Mouse (Mus musculus): ENCODE measurements around the gene Olfr187. TPM values are rescaled to one million over a fixed set of nuclear protein-coding genes. Genes with fewer than 3 reads are reported as not detected.
"Not testable (repeated sequence)": the region's sequence is repeated elsewhere in the genome, so short reads cannot be mapped to it uniquely, and the experiment has no call there.

Olfr187 gene
- polyA plus RNA-seq (2015; fragmentation: Nextera tagmentation; extraction: Ambion mirVana): not detected in 2 replicates

DNA sequence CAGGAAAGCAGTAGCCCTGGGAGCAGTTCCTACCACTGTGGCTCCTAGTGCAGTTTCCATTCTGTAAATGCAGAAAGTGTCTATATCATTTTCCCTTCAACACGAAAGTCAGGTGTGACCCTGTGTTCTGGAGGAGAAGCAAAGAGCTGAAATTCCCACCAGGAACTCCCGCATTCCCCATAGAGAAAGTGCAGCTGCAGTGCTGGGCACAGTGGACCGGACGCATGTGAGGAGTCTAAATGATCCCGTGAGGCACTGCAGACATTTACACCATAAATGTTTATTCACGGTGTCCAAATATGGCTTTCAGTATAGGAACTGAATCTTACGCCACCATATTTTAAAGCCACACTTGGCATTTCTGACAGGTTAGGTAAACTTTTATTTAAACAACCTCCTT, at the start of gene Olfr187:
Olfr187 (minus strand) TSS at position 58 of the 400 bp plus-strand sequence.
- Histone ChIP-seq H3K9me3 (ENCODE audit: control insufficient read depth, low read length) (no peaks in the 10 kb centered on the region), H3K27ac (ENCODE audit: low read depth, low read length) (no peak within 1 kb of the TSS), H3K27me3 (replicated peaks; ENCODE audit: control insufficient read depth, insufficient read depth, low read length) (no peaks in the 10 kb centered on the region), H3K4me3 (ENCODE audit: low read length) (no peak within 1 kb of the TSS), H3K4me2 (ENCODE audit: low read length) (no peak within 1 kb of the TSS), H3K36me3 (ENCODE audit: control insufficient read depth, insufficient read depth, low read length) (no peaks in the 10 kb centered on the region), H3K4me1 (ENCODE audit: control insufficient read depth, insufficient read depth, low read depth, low read length) (no peaks in the 10 kb centered on the region), H3K9ac (ENCODE audit: low read depth, low read length) (no peak within 1 kb of the TSS)
- WGBS: 86% methylated on average over 7 of the region's 7 CpGs
- no peak for ATAC-seq

DNA sequence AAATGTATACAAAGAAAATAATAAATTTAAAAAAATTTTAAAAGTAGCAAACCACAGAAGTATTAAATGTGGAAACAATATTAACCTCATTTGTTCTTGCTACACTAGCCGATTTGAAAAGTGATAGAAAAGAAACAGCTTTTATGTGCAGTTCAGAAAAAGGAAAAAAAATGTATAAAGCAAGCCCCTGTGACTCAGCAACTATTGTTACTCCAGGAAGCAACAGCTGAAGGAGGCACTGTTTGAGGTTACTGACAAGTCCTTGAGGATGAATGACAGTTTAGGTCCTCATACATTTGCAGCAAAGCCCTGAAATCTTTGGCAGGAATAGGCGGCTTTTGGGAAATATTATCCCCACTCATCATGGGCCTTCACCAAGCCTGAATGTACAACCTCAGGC, 41.5 kb upstream of the Olfr187 start:
- WGBS: 85% methylated on average over 2 of the region's 2 CpGs
- ATAC-seq; H3K4me1 ChIP-seq (ENCODE audit: control insufficient read depth, insufficient read depth, low read depth, low read length); H3K4me2 ChIP-seq (ENCODE audit: low read length); H3K36me3 ChIP-seq (ENCODE audit: control insufficient read depth, insufficient read depth, low read length); H3K4me3 ChIP-seq (ENCODE audit: low read length); H3K27me3 ChIP-seq (replicated peaks; ENCODE audit: control insufficient read depth, insufficient read depth, low read length); H3K27ac ChIP-seq (ENCODE audit: low read depth, low read length); H3K9me3 ChIP-seq (ENCODE audit: control insufficient read depth, low read length); H3K9ac ChIP-seq (ENCODE audit: low read depth, low read length): not testable (repeated sequence)

DNA sequence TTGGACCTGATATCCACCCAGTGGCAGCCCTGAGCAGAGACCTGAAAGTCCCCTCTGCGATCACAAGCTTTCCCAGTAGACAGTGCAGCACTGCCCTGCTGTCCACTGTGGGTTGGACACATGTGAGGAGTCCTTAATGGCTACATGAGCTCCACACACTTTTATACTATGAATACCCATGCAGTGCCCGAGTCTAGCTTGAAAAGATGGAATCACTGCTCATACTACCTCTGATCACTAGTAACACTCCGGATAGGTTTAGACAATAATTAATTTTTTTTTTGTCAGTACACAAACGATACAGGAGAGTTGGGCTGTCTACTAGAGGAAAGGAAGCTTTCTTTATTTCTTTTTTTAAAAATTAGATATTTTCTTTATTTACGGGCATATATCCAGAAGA, 38.3 kb upstream of the Olfr187 start, which contains the start of gene Olfr190:
Olfr190 (minus strand) TSS at position 101 of the 400 bp plus-strand sequence.
- no peak for ATAC-seq
- Histone ChIP-seq H3K27ac (ENCODE audit: low read depth, low read length) (no peak within 1 kb of the TSS), H3K9me3 (ENCODE audit: control insufficient read depth, low read length) (no peaks in the 10 kb centered on the region), H3K4me1 (ENCODE audit: control insufficient read depth, insufficient read depth, low read depth, low read length) (no peaks in the 10 kb centered on the region), H3K27me3 (replicated peaks; ENCODE audit: control insufficient read depth, insufficient read depth, low read length) (no peaks in the 10 kb centered on the region), H3K9ac (ENCODE audit: low read depth, low read length) (no peak within 1 kb of the TSS), H3K36me3 (ENCODE audit: control insufficient read depth, insufficient read depth, low read length) (no peaks in the 10 kb centered on the region), H3K4me2 (ENCODE audit: low read length) (no peak within 1 kb of the TSS), H3K4me3 (ENCODE audit: low read length) (no peak within 1 kb of the TSS)
- WGBS: 89% methylated on average over 5 of the region's 5 CpGs

DNA sequence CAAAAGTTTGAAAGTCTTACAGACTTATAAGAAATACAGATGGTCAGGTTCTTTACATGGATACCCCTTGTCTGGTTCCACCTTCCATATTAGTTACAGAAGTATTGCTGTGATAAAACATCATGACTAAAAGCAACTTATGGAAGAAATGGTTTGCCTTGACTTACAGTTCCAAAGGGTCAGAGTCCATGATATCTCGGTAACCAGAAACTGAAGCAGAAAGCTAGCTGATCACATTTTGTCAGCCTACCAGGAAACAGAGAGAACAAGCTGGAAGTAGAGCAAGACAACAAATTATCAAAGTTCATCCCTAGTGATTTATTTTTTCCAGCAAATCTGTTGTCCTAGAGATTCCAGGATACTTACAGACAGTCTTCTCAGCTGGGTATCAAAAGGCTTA, 34.0 kb upstream of the Olfr187 start:
- no peak for ATAC-seq
- no peak overlapping the region for H3K27ac ChIP-seq (ENCODE audit: low read depth, low read length)
- H3K27me3 ChIP-seq (replicated peaks; ENCODE audit: control insufficient read depth, insufficient read depth, low read length): no peaks in the 10 kb centered on the region
- H3K4me1 ChIP-seq (ENCODE audit: control insufficient read depth, insufficient read depth, low read depth, low read length): no peaks in the 10 kb centered on the region
- no peaks in the 10 kb centered on the region for H3K9me3 ChIP-seq (ENCODE audit: control insufficient read depth, low read length)
- H3K4me3 ChIP-seq (ENCODE audit: low read length): no peak overlapping the region
- H3K4me2 ChIP-seq (ENCODE audit: low read length): no peak overlapping the region
- no peaks in the 10 kb centered on the region for H3K36me3 ChIP-seq (ENCODE audit: control insufficient read depth, insufficient read depth, low read length)
- H3K9ac ChIP-seq (ENCODE audit: low read depth, low read length): no peak overlapping the region
- WGBS: 90% methylated on average over 1 of the region's 1 CpGs

DNA sequence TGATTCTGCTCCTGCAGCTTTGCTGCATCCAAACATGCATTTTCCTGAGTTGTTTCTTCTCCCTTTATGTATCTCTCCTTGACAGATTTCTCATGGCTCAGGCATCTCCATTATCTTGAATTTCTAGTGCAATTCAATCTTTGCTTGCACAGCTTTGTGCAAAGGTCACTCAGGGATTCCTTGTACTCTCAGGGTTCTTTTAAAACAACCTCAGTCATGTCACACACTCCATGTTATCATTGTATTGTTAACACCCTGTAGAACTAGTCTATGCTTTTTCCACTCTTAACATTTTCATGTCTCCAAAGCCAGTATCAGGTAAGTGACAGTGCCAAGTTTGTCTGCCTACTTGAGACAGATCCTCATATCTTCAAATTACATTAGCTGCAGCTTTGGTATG, 32.2 kb upstream of the Olfr187 start:
- ATAC-seq: no peak
- H3K27me3 ChIP-seq (replicated peaks; ENCODE audit: control insufficient read depth, insufficient read depth, low read length): no peaks in the 10 kb centered on the region
- no peaks in the 10 kb centered on the region for H3K9me3 ChIP-seq (ENCODE audit: control insufficient read depth, low read length)
- no peak overlapping the region for H3K27ac ChIP-seq (ENCODE audit: low read depth, low read length)
- no peaks in the 10 kb centered on the region for H3K4me1 ChIP-seq (ENCODE audit: control insufficient read depth, insufficient read depth, low read depth, low read length)
- no peaks in the 10 kb centered on the region for H3K36me3 ChIP-seq (ENCODE audit: control insufficient read depth, insufficient read depth, low read length)
- no peak overlapping the region for H3K4me3 ChIP-seq (ENCODE audit: low read length)
- H3K9ac ChIP-seq (ENCODE audit: low read depth, low read length): no peak overlapping the region
- H3K4me2 ChIP-seq (ENCODE audit: low read length): no peak overlapping the region

DNA sequence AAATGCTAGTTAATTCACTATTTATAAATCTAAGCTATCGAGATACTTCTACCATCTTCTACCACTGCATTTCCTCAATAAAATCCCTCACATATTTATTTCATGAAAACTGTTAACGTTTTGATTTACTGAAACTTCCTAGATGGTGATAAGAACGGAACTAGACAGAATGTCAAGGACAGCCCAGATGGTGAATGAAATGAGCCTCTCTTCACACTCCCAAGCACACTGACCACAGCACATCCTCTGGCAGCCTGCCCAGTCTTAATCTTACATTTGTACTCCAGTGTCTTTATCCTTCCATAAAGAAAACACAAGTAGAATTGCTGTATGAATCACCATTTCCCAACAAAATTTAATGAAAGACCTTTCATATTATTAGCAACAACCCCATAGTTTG, 22.8 kb upstream of the Olfr187 start:
- H3K4me2 ChIP-seq (ENCODE audit: low read length); H3K4me3 ChIP-seq (ENCODE audit: low read length); H3K9ac ChIP-seq (ENCODE audit: low read depth, low read length); H3K27me3 ChIP-seq (replicated peaks; ENCODE audit: control insufficient read depth, insufficient read depth, low read length); ATAC-seq; H3K36me3 ChIP-seq (ENCODE audit: control insufficient read depth, insufficient read depth, low read length); H3K27ac ChIP-seq (ENCODE audit: low read depth, low read length); H3K4me1 ChIP-seq (ENCODE audit: control insufficient read depth, insufficient read depth, low read depth, low read length); H3K9me3 ChIP-seq (ENCODE audit: control insufficient read depth, low read length): not testable (repeated sequence)
- 65% methylated on average over 3 of the region's 3 CpGs for WGBS

DNA sequence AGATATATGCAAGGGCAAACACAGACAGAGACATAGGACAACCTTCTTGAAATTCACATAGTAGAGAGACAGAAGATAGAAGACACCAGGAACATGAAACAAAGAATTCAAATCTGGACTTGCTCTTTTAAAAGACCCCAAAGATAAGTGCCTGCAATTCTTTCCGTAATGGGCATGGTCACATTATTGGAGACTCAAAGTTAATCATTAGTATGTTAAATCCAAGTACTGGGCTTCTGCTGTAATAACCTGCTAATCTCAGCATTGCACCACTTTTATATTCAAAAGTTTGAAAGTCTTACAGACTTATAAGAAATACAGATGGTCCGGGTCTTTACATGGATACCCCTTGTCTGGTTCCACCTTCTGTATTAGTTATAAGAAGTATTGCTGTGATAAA, 9.7 kb upstream of the Olfr187 start:
- not testable (repeated sequence) for H3K9me3 ChIP-seq (ENCODE audit: control insufficient read depth, low read length); H3K4me2 ChIP-seq (ENCODE audit: low read length); H3K27me3 ChIP-seq (replicated peaks; ENCODE audit: control insufficient read depth, insufficient read depth, low read length); ATAC-seq; H3K9ac ChIP-seq (ENCODE audit: low read depth, low read length); H3K4me1 ChIP-seq (ENCODE audit: control insufficient read depth, insufficient read depth, low read depth, low read length); H3K36me3 ChIP-seq (ENCODE audit: control insufficient read depth, insufficient read depth, low read length); H3K27ac ChIP-seq (ENCODE audit: low read depth, low read length); H3K4me3 ChIP-seq (ENCODE audit: low read length)
- 96% methylated on average over 2 of the region's 2 CpGs for WGBS

DNA sequence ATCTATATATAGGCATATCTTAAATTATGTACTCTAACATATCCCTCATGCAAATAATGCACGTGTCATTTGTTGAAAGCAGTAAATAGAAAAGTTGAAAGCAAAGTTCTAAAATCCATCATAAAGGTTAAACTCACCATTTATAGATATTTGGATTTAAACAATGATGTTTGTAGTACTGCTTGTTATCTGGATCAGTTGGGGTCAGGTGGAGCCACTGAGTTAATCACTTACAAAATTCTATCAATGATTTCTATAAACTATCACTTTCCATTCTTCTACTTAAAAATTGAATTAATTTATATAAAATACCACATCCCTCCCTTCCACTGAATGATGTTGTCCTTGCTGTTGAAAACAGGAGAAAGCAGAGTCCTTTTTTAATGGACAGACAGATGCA, 9.3 kb upstream of the Olfr187 start:
- WGBS: 84% methylated on average over 1 of the region's 1 CpGs

DNA sequence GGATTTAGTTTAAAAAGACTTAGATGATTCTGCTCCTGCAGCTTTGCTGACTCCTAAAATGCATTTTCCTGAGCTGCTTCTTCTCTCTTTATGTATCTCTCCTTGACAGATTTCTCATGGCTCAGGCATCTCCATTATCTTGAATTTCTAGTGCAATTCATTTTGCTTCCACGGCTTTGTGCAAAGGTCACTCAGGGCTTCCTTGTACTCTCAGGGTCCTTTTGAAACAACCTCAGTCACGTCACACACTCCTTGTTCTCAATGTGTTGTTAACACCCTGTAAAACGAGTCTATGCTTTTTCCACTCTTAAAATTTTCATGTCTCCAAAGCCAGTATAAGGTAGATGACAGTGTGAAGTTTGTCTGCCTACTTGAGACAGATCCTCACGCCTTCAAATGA, 8.0 kb upstream of the Olfr187 start:
- Histone ChIP-seq H3K9me3 (ENCODE audit: control insufficient read depth, low read length) (no peaks in the 10 kb centered on the region), H3K27ac (ENCODE audit: low read depth, low read length) (no peak overlapping the region), H3K4me1 (ENCODE audit: control insufficient read depth, insufficient read depth, low read depth, low read length) (no peaks in the 10 kb centered on the region), H3K36me3 (ENCODE audit: control insufficient read depth, insufficient read depth, low read length) (no peaks in the 10 kb centered on the region), H3K9ac (ENCODE audit: low read depth, low read length) (no peak overlapping the region), H3K4me2 (ENCODE audit: low read length) (no peak overlapping the region), H3K4me3 (ENCODE audit: low read length) (no peak overlapping the region), H3K27me3 (replicated peaks; ENCODE audit: control insufficient read depth, insufficient read depth, low read length) (no peaks in the 10 kb centered on the region)
- no peak for ATAC-seq
- 54% methylated on average over 4 of the region's 4 CpGs for WGBS

More for the DNA sequence above, 9.3 kb upstream of the Olfr187 start:
- H3K27me3 ChIP-seq (replicated peaks; ENCODE audit: control insufficient read depth, insufficient read depth, low read length): no peaks in the 10 kb centered on the region
- H3K36me3 ChIP-seq (ENCODE audit: control insufficient read depth, insufficient read depth, low read length): no peaks in the 10 kb centered on the region
- H3K4me2 ChIP-seq (ENCODE audit: low read length): no peak overlapping the region
- no peak for ATAC-seq
- no peak overlapping the region for H3K27ac ChIP-seq (ENCODE audit: low read depth, low read length)
- H3K9me3 ChIP-seq (ENCODE audit: control insufficient read depth, low read length): no peaks in the 10 kb centered on the region
- no peak overlapping the region for H3K4me3 ChIP-seq (ENCODE audit: low read length)
- no peak overlapping the region for H3K9ac ChIP-seq (ENCODE audit: low read depth, low read length)
- no peaks in the 10 kb centered on the region for H3K4me1 ChIP-seq (ENCODE audit: control insufficient read depth, insufficient read depth, low read depth, low read length)

DNA sequence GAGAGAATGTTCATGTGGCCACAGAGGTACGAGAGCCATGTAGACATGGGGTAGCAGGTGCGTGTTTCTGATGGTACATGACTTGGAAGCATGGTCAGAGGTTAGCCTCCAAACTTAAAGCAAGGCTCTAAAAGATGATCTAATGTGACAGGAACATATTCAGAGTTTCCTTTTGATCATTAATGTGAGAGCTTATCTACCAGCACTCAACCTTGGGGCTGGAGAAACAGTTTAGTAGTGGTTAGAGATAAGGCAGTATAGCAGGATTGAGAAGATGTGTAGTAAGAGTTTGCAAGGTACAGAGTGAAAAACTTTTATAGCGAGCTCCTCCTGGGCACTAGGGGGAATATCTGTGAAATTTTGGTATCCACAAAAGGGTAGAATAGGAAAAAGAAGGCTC, 6.3 kb upstream of the Olfr187 start:
- WGBS: 84% methylated on average over 3 of the region's 3 CpGs
- Histone ChIP-seq H3K4me3 (ENCODE audit: low read length) (no peak overlapping the region), H3K36me3 (ENCODE audit: control insufficient read depth, insufficient read depth, low read length) (no peaks in the 10 kb centered on the region), H3K9me3 (ENCODE audit: control insufficient read depth, low read length) (no peaks in the 10 kb centered on the region), H3K27me3 (replicated peaks; ENCODE audit: control insufficient read depth, insufficient read depth, low read length) (no peaks in the 10 kb centered on the region), H3K9ac (ENCODE audit: low read depth, low read length) (no peak overlapping the region), H3K27ac (ENCODE audit: low read depth, low read length) (no peak overlapping the region), H3K4me1 (ENCODE audit: control insufficient read depth, insufficient read depth, low read depth, low read length) (no peaks in the 10 kb centered on the region), H3K4me2 (ENCODE audit: low read length) (no peak overlapping the region)
- no peak for ATAC-seq
